Mouse (Mus musculus): ENCODE results near the gene Abhd14b. TPM values are rescaled to one million over a fixed set of nuclear protein-coding genes. Genes with fewer than 3 reads are reported as not detected.
A peak's percentile ranks its signal among the peaks of the same experiment; 100 is the strongest.
"Not testable (repeated sequence)": the region's sequence is repeated elsewhere in the genome, so short reads cannot be mapped to it uniquely, and the experiment has no call there.

Abhd14b gene
- polyA plus RNA-seq, 1 experiment: 140 TPM

GRCm38 (mm10) chr9:106476002-106476923 lies 29.0 kb downstream of the Abhd14b start:
- DNase-seq (ENCODE audit: low read depth): peak; percentile 28

- DNase-seq (ENCODE audit: low read depth): peak; percentile 92
These were observed 29.7 kb downstream of the Abhd14b start, which contains the start of gene Parp3 for GRCm38 (mm10) chr9:106476924-106477484. Gene Parp3 (minus strand): TSS chr9:106476949.

GRCm38 (mm10) chr9:106477649-106478048 lies 30.4 kb downstream of the Abhd14b start:
- DNase-seq (ENCODE audit: low read depth): no peak

DNA sequence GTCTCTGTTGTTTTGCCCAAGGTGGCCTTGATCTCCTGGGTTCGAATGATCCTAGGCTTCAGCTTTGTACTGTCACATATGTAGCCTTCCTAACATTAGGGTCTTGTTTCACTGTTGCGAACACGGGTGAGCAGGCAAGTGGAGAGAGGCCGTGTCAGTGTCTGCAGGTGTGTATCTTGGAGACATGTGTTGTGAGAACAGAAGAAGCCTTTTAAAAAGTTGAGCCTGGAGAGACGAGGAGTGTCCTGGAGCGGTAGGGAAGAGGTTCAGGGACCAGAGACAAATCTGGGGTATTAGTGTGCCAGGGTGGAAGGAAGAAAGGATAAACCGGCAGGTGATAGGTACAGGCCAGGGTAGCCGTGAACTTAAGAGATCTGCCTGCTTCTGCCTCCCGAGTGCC lies 30.8 kb downstream of the Abhd14b start:
- DNase-seq (ENCODE audit: low read depth): no peak

- no peak for DNase-seq (ENCODE audit: low read depth)
These were observed 33.3 kb downstream of the Abhd14b start for GRCm38 (mm10) chr9:106480541-106480940.

- DNase-seq (ENCODE audit: low read depth): no peak
These were observed 33.8 kb downstream of the Abhd14b start for GRCm38 (mm10) chr9:106481075-106481474.

- DNase-seq (ENCODE audit: low read depth): no peak
These were observed 34.4 kb downstream of the Abhd14b start for GRCm38 (mm10) chr9:106481676-106482075.

GRCm38 (mm10) chr9:106482578-106483115 lies 35.4 kb downstream of the Abhd14b start:
- no peak for DNase-seq (ENCODE audit: low read depth)

DNA sequence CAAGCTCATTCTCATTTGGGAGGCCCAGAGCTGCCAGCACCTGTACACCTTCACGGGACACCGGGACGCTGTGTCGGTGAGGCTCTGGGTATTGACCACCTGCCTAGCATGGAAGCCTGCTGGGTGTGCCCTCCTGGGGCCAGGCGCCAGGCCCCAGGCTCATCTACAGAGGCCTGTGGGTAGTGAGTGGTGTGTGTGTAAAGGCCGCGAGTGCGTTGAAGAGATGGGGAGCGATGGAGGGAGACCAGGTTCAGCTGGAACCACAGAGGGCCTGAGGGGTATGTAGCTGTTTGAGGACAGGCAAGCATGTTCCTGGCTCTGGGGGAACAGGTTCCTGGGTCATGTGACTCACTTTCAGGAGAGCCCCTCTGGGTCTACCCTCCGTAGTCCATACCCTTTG lies 35.9 kb downstream of the Abhd14b start:
- no peak for DNase-seq (ENCODE audit: low read depth)

GRCm38 (mm10) chr9:106483606-106484005 lies 36.3 kb downstream of the Abhd14b start:
- no peak for DNase-seq (ENCODE audit: low read depth)

DNA sequence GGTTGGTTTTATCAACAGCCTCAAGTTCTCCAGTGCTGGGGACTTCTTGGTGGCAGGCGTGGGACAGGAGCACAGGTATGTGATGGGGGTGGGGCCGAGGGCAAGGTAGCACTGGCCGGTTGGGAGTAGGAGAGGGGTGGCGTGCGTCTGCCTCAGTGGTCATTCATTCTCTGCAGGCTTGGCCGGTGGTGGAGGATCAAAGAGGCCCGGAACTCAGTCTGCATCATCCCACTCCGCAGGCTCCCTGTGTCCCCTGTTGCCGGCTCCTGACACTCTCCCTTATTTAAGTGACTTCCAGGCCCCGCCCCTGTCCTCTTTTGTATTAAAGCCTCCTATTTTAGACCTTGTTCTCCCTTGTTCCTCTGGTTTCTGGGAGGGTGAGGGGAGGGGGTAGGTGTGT lies 37.8 kb downstream of the Abhd14b start:
- DNase-seq (ENCODE audit: low read depth): no peak

DNA sequence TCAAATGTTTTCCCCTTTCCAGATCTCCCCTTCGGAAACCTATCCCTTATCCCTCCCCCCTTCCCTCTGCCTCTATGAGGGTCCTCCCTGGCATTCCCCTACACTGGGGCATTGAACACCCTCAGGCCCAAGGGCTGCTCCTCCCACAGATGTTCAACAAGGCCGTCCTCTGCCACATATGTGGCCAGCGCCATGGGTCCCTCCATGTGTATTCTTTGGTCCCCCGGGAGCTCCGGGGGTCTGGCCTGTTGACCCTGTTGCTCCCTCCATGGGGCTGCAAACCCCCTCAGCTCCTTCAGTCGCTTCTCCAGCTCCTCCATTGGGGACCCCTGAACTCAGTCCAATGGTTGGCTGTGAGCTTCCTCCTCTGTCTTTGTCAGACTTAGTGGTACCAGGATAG lies 40.3 kb downstream of the Abhd14b start:
- DNase-seq (ENCODE audit: low read depth): not testable (repeated sequence)

GRCm38 (mm10) chr9:106499667-106500066 lies 52.4 kb downstream of the Abhd14b start, which contains the start of gene Iqcf1:
Gene Iqcf1 (plus strand): TSS chr9:106499967.
- DNase-seq (ENCODE audit: low read depth): no peak

DNA sequence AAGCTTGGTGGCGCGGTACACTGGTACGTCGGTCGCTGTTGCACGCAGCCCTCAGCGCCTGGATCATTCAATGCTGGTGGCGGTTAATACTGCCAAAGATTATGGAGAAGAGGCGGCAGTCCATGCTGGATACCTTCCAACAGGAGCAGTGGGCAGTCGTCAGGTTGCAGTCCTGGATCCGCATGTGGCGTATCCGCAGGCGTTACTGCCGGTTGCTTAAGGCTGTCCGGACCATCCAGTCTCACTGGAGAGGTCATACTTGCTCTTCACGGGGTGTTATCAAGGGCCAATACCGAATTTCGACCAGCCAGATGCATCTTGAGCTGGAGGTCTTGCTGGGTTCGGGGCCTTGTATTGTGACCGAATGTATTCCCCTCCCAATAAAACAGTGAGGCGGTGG lies 54.6 kb downstream of the Abhd14b start:
- no peak for DNase-seq (ENCODE audit: low read depth)

Other genes starting within 250 kb of the Abhd14b start
- 71.6 and 104 TPM in 2 replicates for gene Ppm1m, start 247.7 kb upstream of the Abhd14b start, polyA plus RNA-seq (2012; rRNA removed)
- 41.8 and 55.0 TPM in 2 replicates for gene Twf2, start 244.4 kb upstream of the Abhd14b start, polyA plus RNA-seq (2012; rRNA removed)
- gene Tlr9, start 224.9 kb upstream of the Abhd14b start, polyA plus RNA-seq (2012; rRNA removed): 4.0 and 5.2 TPM in 2 replicates
- 203 and 204 TPM in 2 replicates for gene Alas1, start 198.8 kb upstream of the Abhd14b start, polyA plus RNA-seq (2012; rRNA removed)
- gene Poc1a, start 166.4 kb upstream of the Abhd14b start, polyA plus RNA-seq (2012; rRNA removed): 5.4 and 5.6 TPM in 2 replicates
- gene Dusp7, start 78.8 kb upstream of the Abhd14b start, polyA plus RNA-seq (2012; rRNA removed): 43.8 and 53.6 TPM in 2 replicates
- 567 and 580 TPM in 2 replicates for gene Rpl29, start 18.0 kb upstream of the Abhd14b start, polyA plus RNA-seq (2012; rRNA removed)
- gene Acy1, start 9.1 kb upstream of the Abhd14b start, polyA plus RNA-seq (2012; rRNA removed): 14.1 and 18.7 TPM in 2 replicates
- gene Abhd14a, start 219 bp downstream of the Abhd14b start, polyA plus RNA-seq (2012; rRNA removed): 26.9 and 36.5 TPM in 2 replicates
- gene Pcbp4, start 5.8 kb downstream of the Abhd14b start, polyA plus RNA-seq (2012; rRNA removed): 51.1 and 53.6 TPM in 2 replicates
- 0.35 and 0.36 TPM in 2 replicates for gene Gpr62, start 18.5 kb downstream of the Abhd14b start, polyA plus RNA-seq (2012; rRNA removed)
- 21.8 and 27.9 TPM in 2 replicates for gene Rrp9, start 28.5 kb downstream of the Abhd14b start, polyA plus RNA-seq (2012; rRNA removed)
- gene Parp3, start 29.5 kb downstream of the Abhd14b start, polyA plus RNA-seq (2012; rRNA removed): 60.9 and 103 TPM in 2 replicates
- 1.6 and 3.0 TPM in 2 replicates for gene Iqcf1, start 52.5 kb downstream of the Abhd14b start, polyA plus RNA-seq (2012; rRNA removed)
- gene Iqcf5, start 67.1 kb downstream of the Abhd14b start, polyA plus RNA-seq (2012; rRNA removed): 1.8 and 2.1 TPM in 2 replicates
- 2.6 and 4.1 TPM in 2 replicates for gene Iqcf3, start 114.2 kb downstream of the Abhd14b start, polyA plus RNA-seq (2012; rRNA removed)
- gene Iqcf4, start 123.5 kb downstream of the Abhd14b start, polyA plus RNA-seq (2012; rRNA removed): 0.89 and 1.3 TPM in 2 replicates
- gene Iqcf6, start 179.1 kb downstream of the Abhd14b start, polyA plus RNA-seq (2012; rRNA removed): 0.41 TPM in 1 of 2 replicates, not detected in the other
- not detected in 2 replicates for gene Grm2, start 208.6 kb downstream of the Abhd14b start, polyA plus RNA-seq (2012; rRNA removed)
- gene Tex264, start 238.5 kb downstream of the Abhd14b start, polyA plus RNA-seq (2012; rRNA removed): 103 and 126 TPM in 2 replicates